ENCODE assay signal across 9 mouse cellular contexts in the genomic region with DNA sequence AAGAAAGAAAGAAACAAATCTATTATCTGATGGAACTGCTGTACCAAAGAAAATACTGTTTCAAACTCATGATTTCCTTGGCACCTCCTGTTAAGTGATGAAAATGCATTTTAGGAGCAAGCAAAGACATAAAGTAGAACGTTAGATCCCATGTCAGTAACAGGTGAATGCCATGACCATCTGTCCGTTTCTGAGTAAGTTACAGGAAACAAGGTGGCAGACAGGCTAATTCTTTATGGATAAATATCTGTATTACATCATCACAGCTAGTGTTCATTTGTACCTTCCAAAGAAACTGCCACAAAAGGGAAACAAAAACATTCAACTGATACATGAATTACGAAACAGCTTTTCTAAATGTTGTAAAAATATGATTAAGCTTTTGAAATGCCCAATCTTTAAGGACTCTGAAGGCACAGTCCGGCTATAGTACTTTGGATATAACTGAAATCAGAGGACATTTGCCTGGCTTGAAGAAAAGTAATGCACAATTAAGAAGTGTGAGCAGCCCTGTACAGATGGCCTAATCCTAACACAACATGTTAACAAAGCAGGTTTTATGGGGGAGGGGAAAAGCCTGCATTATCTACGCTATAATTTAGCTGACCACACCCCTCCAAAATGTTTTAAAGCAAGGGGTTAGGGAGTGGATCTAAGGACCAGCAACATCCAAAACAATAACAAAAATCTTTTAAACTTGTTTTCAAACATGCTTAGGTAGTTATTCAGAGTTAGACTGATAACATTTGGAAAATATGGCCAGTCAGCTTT. TPM values are rescaled to one million over a fixed set of nuclear protein-coding genes. Genes with fewer than 3 reads are reported as not detected.
DNase-seq lines count a peak whose midpoint lies in the region; ATAC-seq and TF ChIP-seq lines count a peak whose summit lies in the region.
"Had no signal": no experiment of that assay in that cellular context is flagged by ENCODE, and none has a peak within 500 bp of the region (broad histone marks: within the 10 kb centered on the region; RNA-seq: fewer than 3 reads in every experiment).

No protein-coding gene starts in this region.

- ATAC-seq in kidney, embryonic 15.5 days (replicated peaks; ENCODE audit: low FRiP score) = no peak
- ATAC-seq in hindbrain, embryonic 14.5 days (ENCODE audit: low FRiP score) = no peak
- ATAC-seq in midbrain, postnatal 0 days (ENCODE audit: low FRiP score) = no peak
- ATAC-seq in intestine, postnatal 0 days = no peak

- no peak for TF ChIP-seq CTCF in midbrain, postnatal 0 days (IDR thresholded peaks at IDR 0.05)
- no peak for TF ChIP-seq CTCF in intestine, postnatal 0 days (IDR thresholded peaks at IDR 0.05; ENCODE audit: low read depth)

- H3K9ac ChIP-seq in kidney, embryonic 15.5 days = no peak overlapping the region
- H3K9ac ChIP-seq in hindbrain, embryonic 14.5 days = peak overlapping the region; percentile 20; the same call in 1 of the 2 replicates
- no peak overlapping the region for H3K9ac ChIP-seq in midbrain, postnatal 0 days (replicated peaks; ENCODE audit: low read length, poor library complexity, severe bottlenecking)
- H3K9ac ChIP-seq in intestine, postnatal 0 days (ENCODE audit: low read depth, low read length) = no peak overlapping the region

- no peak overlapping the region for H3K27ac ChIP-seq in kidney, embryonic 15.5 days
- H3K27ac ChIP-seq in hindbrain, embryonic 14.5 days = no peak overlapping the region
- H3K27ac ChIP-seq in midbrain, postnatal 0 days (ENCODE audit: low read depth, low read length) = no peak overlapping the region
- H3K27ac ChIP-seq in intestine, postnatal 0 days (ENCODE audit: low read depth, low read length) = no peak overlapping the region

- peak overlapping the region; percentile 19; the same call in 1 of the 2 replicates for H3K4me2 ChIP-seq in kidney, embryonic 15.5 days
- H3K4me2 ChIP-seq in hindbrain, embryonic 14.5 days (replicated peaks) = peak overlapping the region; percentile 87
- peak overlapping the region; percentile 81 for H3K4me2 ChIP-seq in midbrain, postnatal 0 days (ENCODE audit: low read depth, low read length, poor library complexity, severe bottlenecking)
- no peak overlapping the region for H3K4me2 ChIP-seq in intestine, postnatal 0 days (replicated peaks; ENCODE audit: low read depth)

- H3K4me3 ChIP-seq in kidney, embryonic 15.5 days (replicated peaks) = no peak overlapping the region
- H3K4me3 ChIP-seq in hindbrain, embryonic 14.5 days (replicated peaks; ENCODE audit: low read length) = peak overlapping the region; percentile 98
- H3K4me3 ChIP-seq in midbrain, postnatal 0 days (ENCODE audit: low read depth, low read length) = 0 out of 2 replicates have a peak overlapping the region, but pooled peaks have one; percentile 5
- H3K4me3 ChIP-seq in intestine, postnatal 0 days (ENCODE audit: low read depth, low read length) = no peak overlapping the region

- H3K9me3 ChIP-seq in kidney, embryonic 15.5 days (replicated peaks) = no peaks in the 10 kb centered on the region
- no peaks in the 10 kb centered on the region for H3K9me3 ChIP-seq in hindbrain, embryonic 14.5 days (ENCODE audit: control insufficient read depth, low read length)
- H3K9me3 ChIP-seq in midbrain, postnatal 0 days (ENCODE audit: low read length) = no peaks in the 10 kb centered on the region
- no peaks in the 10 kb centered on the region for H3K9me3 ChIP-seq in intestine, postnatal 0 days (ENCODE audit: control insufficient read depth)

- WGBS in kidney, embryonic 15.5 days = 61% methylated on average over 5 of the region's 5 CpGs
- 50% methylated on average over 5 of the region's 5 CpGs for WGBS in hindbrain, embryonic 14.5 days
- 48% methylated on average over 5 of the region's 5 CpGs for WGBS in midbrain, postnatal 0 days
- 49% methylated on average over 5 of the region's 5 CpGs for WGBS in intestine, postnatal 0 days

- H3K4me1 ChIP-seq in kidney, embryonic 15.5 days = peaks cover 27% of the 10 kb centered on the region
- H3K4me1 ChIP-seq in hindbrain, embryonic 14.5 days (replicated peaks; ENCODE audit: control insufficient read depth, insufficient read depth, low read length) = peaks cover 17% of the 10 kb centered on the region
- peaks cover 8% of the 10 kb centered on the region; the same call in 1 of the 2 replicates for H3K4me1 ChIP-seq in midbrain, postnatal 0 days (ENCODE audit: insufficient read depth, low read length)
- no peaks in the 10 kb centered on the region for H3K4me1 ChIP-seq in intestine, postnatal 0 days (replicated peaks; ENCODE audit: control insufficient read depth, insufficient read depth, low read length)

- no peaks in the 10 kb centered on the region for H3K27me3 ChIP-seq in kidney, embryonic 15.5 days
- H3K27me3 ChIP-seq in hindbrain, embryonic 14.5 days (ENCODE audit: control insufficient read depth, insufficient read depth, low read length) = no peaks in the 10 kb centered on the region
- H3K27me3 ChIP-seq in midbrain, postnatal 0 days (ENCODE audit: insufficient read depth, low read length) = no peaks in the 10 kb centered on the region
- no peaks in the 10 kb centered on the region for H3K27me3 ChIP-seq in intestine, postnatal 0 days (replicated peaks; ENCODE audit: control insufficient read depth, insufficient read depth, low read length)

- no peak for DNase-seq in kidney, adult 18-20 months
- DNase-seq in embryo, embryonic 10.5 days (ENCODE audit: low spot score) = peak; percentile 36
- DNase-seq in hindbrain, embryonic 14.5 days (ENCODE audit: low spot score) = no peak
- DNase-seq in midbrain, postnatal 0 days (ENCODE audit: low spot score) = peak; percentile 49
- no peak for DNase-seq in thymus, postnatal 36 days
- DNase-seq in urinary bladder, adult 18-20 months (ENCODE audit: low spot score in 2 of 2) = no peak
- DNase-seq: kidney, adult 2 months had no signal

- peaks cover 8% of the 10 kb centered on the region; the same call in 1 of the 2 replicates for H3K36me3 ChIP-seq in kidney, embryonic 15.5 days
- no peaks in the 10 kb centered on the region for H3K36me3 ChIP-seq in hindbrain, embryonic 14.5 days (replicated peaks; ENCODE audit: control insufficient read depth, insufficient read depth)
- H3K36me3 ChIP-seq in midbrain, postnatal 0 days (ENCODE audit: insufficient read depth, low read length) = no peaks in the 10 kb centered on the region
- H3K36me3 ChIP-seq in intestine, postnatal 0 days (ENCODE audit: control insufficient read depth, insufficient read depth) = no peaks in the 10 kb centered on the region

RNA-seq across cellular contexts. Expression of a gene that starts 2.2 kb away (rescaled TPM):
- 10.4 and 10.8 TPM in 2 replicates for polyA plus RNA-seq in kidney, embryonic 15.5 days (2015; fragmentation: Nextera tagmentation; extraction: Ambion mirVana)
- polyA plus RNA-seq in hindbrain, embryonic 14.5 days (2014; fragmentation: Nextera tagmentation; extraction: Ambion mirVana) = 11.1 and 11.3 TPM in 2 replicates
- 14.1 TPM in 2 replicates for total RNA-seq in midbrain, postnatal 0 days (2014; rRNA removed)
- 2.9 and 3.4 TPM in 2 replicates for polyA plus RNA-seq in midbrain, postnatal 0 days (2015; fragmentation: Nextera tagmentation; extraction: Ambion mirVana)
- polyA plus RNA-seq in intestine, postnatal 0 days (2015; fragmentation: Nextera tagmentation; extraction: Ambion mirVana) = 2.7 and 3.0 TPM in 2 replicates

RNA-seq across cellular contexts. Expression of a gene that starts 35.3 kb away (rescaled TPM):
- 2.0 and 2.6 TPM in 2 replicates for polyA plus RNA-seq in kidney, embryonic 15.5 days (2015; fragmentation: Nextera tagmentation; extraction: Ambion mirVana)
- 0.53 and 0.94 TPM in 2 replicates for polyA plus RNA-seq in hindbrain, embryonic 14.5 days (2014; fragmentation: Nextera tagmentation; extraction: Ambion mirVana)
- 1.5 and 3.9 TPM in 2 replicates for total RNA-seq in midbrain, postnatal 0 days (2014; rRNA removed)
- 0.58 and 0.98 TPM in 2 replicates for polyA plus RNA-seq in midbrain, postnatal 0 days (2015; fragmentation: Nextera tagmentation; extraction: Ambion mirVana)
- polyA plus RNA-seq in intestine, postnatal 0 days (2015; fragmentation: Nextera tagmentation; extraction: Ambion mirVana) = 0.48 and 0.76 TPM in 2 replicates

RNA-seq across cellular contexts. Expression of a gene that starts 53.2 kb away (rescaled TPM):
- 6.4 and 7.7 TPM in 2 replicates for polyA plus RNA-seq in kidney, embryonic 15.5 days (2015; fragmentation: Nextera tagmentation; extraction: Ambion mirVana)
- polyA plus RNA-seq in hindbrain, embryonic 14.5 days (2014; fragmentation: Nextera tagmentation; extraction: Ambion mirVana) = 7.2 and 7.6 TPM in 2 replicates
- total RNA-seq in midbrain, postnatal 0 days (2014; rRNA removed) = 0.71 TPM in 1 of 2 replicates, not detected in the other
- polyA plus RNA-seq in midbrain, postnatal 0 days (2015; fragmentation: Nextera tagmentation; extraction: Ambion mirVana) = 4.5 and 4.9 TPM in 2 replicates
- polyA plus RNA-seq in intestine, postnatal 0 days (2015; fragmentation: Nextera tagmentation; extraction: Ambion mirVana) = 4.8 and 6.1 TPM in 2 replicates

Comparison
In these comparisons a context has a peak if more than half of its experiments do, and no peak if none do; other contexts are left out.
1. H3K4me3 ChIP-seq: peak in hindbrain, embryonic 14.5 days (single experiment) and midbrain, postnatal 0 days (single experiment); none in kidney, embryonic 15.5 days (single experiment) and intestine, postnatal 0 days (single experiment).
2. DNase-seq: peak in embryo, embryonic 10.5 days (single experiment) and midbrain, postnatal 0 days (single experiment); none in kidney, adult 18-20 months (single experiment), hindbrain, embryonic 14.5 days (single experiment), thymus, postnatal 36 days (0 of 2) and urinary bladder, adult 18-20 months (0 of 2).